Mouse (Mus musculus) mouse embryonic stem cell (cell line): ENCODE measurements around the gene H2al1n.
"Not testable (repeated sequence)": the region's sequence is repeated elsewhere in the genome, so short reads cannot be mapped to it uniquely, and the experiment has no call there.

Experiments used
- in situ Hi-C, 2 experiments: fragments of 300-500 bp; cut with MboI; formaldehyde crosslinking; loops; 1 replicate in 1 of 2; 3 replicates in 1 of 2; pipeline ENCODE4 v1.14.3; 2019 to 2020; ENCODE audit warnings: low sequenced_read_pairs in 2 of 2, low pct_unique_long_range_greater_than_20kb in 1 of 2, mixed read lengths in 1 of 2; ENCODE audit not compliant: unreplicated experiment in 1 of 2

Gene H2al1n

DNA sequence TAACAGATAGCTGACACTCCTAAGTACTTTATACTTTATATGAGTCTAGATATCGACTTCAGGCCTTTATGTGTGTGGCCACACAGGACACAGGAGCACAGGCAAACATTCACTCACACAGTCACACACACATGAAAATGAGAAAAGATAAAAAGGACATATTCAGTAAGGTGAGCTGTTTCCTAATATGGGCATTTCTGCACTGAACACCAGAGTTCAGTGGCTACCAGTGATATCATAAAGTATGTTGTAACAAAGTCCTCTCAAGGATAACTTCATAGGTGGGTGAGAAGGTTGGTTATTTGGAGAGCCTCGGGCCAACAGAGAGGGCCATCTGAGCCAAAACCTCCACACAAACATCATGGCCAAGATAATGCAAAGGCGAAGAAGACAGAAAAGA, at the start of gene H2al1n:
H2al1n (plus strand) TSS at position 301 of the 400 bp plus-strand sequence.
- in situ Hi-C loops, result not testable (repeated sequence)

- in situ Hi-C loops, result no loop called here
Measured at GRCm38 (mm10) chrX:14199284-14199683, 11.7 kb upstream of the H2al1n start.

DNA sequence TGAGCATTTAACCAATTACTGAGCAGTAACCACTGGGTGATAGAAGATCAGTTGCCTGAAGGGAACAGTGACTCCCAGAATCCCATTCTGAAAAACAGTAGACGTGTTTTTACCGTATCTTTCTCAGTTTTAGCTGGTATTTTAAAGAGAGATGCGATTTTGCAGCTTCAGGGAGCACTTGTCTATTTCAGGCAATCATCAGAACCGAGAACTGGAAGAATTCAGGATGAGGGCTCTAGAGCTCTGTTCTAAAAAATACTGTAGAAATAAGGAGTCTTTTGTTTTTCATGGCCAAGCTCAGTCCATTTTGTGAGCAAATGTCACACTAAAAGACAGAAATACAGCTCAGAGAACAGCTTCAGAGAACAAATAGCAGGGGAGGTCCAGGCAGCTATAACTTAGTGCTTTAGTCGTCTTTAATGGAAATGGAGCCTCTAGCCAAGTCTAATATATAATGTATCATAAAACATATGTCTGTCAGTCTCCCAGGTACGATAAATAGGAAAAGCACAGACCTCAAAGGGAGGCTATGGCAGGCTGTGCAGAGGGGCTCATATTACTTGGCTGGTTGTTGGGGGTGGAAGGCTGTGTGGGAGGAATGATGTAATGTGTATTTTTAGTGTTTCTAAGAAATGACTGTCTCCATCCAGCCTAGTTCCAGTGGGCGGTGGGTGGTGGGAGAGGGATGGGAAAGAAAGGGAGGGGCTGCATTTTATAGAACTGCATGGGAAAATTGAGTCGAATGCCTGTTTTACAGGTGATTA, 4.7 kb upstream of the H2al1n start:
- in situ Hi-C loops, result no loop called here

- in situ Hi-C loops, result no loop called here
Measured at GRCm38 (mm10) chrX:14229218-14229617, 18.3 kb downstream of the H2al1n start.

DNA sequence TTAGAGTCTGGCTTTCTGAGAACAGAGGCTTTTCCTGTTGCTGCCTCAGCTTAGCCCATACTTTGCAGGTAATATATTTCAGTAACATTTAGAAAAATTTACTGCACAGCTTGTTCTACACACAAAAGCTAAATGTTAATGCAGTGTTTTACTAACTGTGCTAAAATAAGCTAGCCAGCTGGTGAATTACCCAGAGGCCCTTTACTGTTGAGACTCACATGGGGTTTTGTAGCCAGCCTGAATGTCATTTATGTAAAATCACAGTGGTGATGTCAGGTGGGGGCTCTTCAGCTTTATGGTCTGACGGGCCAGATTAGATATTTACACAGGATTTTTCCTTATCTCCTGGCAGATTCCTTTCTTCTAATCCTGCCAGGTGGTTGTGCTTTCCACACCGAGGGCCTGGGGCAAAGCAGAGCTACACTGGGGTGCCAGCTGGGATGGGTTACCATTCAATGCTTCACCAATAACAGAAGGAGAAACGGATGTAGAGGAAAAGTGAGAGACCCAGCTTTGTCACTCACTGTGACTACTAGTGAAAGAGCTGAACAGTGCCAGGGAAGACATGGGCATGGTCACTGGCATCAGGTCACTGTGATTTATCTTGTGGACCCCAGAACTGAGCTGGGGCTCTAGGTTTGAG, 48.8 kb downstream of the H2al1n start:
- in situ Hi-C loops, result no loop called here
